Mouse (Mus musculus) hindbrain, embryonic 16.5 days (tissue): ENCODE results near the gene Cryzl1. TPM values are rescaled to one million over a fixed set of nuclear protein-coding genes. Genes with fewer than 3 reads are reported as not detected.

Source experiments
- ATAC-seq: fragments of 200-750 bp; cut with Nextera tagmentation; 2 replicates; pipeline ENCODE4 v1.8.0; 2017; ENCODE audit warnings: moderate TSS enrichment, moderate library complexity
- H3K27ac ChIP-seq: fragments of 300-500 bp; sonication (generic); 2 replicates; pipeline ENCODE4 v1.5.1; 2014; ENCODE audit warnings: low read depth, mild to moderate bottlenecking, control low read depth, low read length, moderate library complexity
- H3K27me3 ChIP-seq: fragments of 300-500 bp; sonication (generic); replicated peaks from 2 replicates; pipeline ENCODE4 v1.6.1; 2014; ENCODE audit warnings: low read length; ENCODE audit not compliant: control insufficient read depth, insufficient read depth
- H3K36me3 ChIP-seq: fragments of 300-500 bp; sonication (generic); 2 replicates; pipeline ENCODE4 v1.6.1; 2014; ENCODE audit warnings: mild to moderate bottlenecking, low read length, moderate library complexity, mixed read lengths; ENCODE audit not compliant: control insufficient read depth, insufficient read depth
- H3K4me1 ChIP-seq: fragments of 300-500 bp; sonication (generic); 2 replicates; pipeline ENCODE4 v1.6.1; 2014; ENCODE audit warnings: low read depth, low read length; ENCODE audit not compliant: control insufficient read depth, insufficient read depth
- H3K4me2 ChIP-seq: fragments of 300-500 bp; sonication (generic); 2 replicates; pipeline ENCODE4 v1.6.1; 2014; ENCODE audit warnings: mild to moderate bottlenecking, low read length, control low read depth, moderate library complexity
- H3K4me3 ChIP-seq: fragments of 300-500 bp; sonication (generic); 2 replicates; pipeline ENCODE4 v1.5.1; 2014; ENCODE audit warnings: mild to moderate bottlenecking, low read length, control low read depth, moderate library complexity
- H3K9ac ChIP-seq: fragments of 300-500 bp; sonication (generic); 2 replicates; pipeline ENCODE4 v1.6.1; 2014; ENCODE audit warnings: low read depth, mild to moderate bottlenecking, control low read depth, low read length, moderate library complexity
- H3K9me3 ChIP-seq: fragments of 300-500 bp; sonication (generic); 2 replicates; pipeline ENCODE4 v1.6.1; 2014; ENCODE audit warnings: mild to moderate bottlenecking, low read length, moderate library complexity; ENCODE audit not compliant: control insufficient read depth
- WGBS: fragments of 180-500 bp; shearing (Covaris S2); extraction: QIAGEN DNeasy Blood & Tissue Kit; methylation state at CpG from one replicate; pipeline ENCODE4 v1.1.7; 2014; 5-methylcytosine and 5-hydroxymethylcytosine counted together
- polyA plus RNA-seq: library from polyadenylated mRNA; unstranded; fragments of >200 nt; fragmentation: Nextera tagmentation; extraction: Ambion mirVana; gene quantifications from 2 replicates; pipeline ENCODE4 v1.2.1, GENCODE M21; 2015

Gene Cryzl1
- polyA plus RNA-seq, 1 experiment from 2014 or later = 115 TPM

GRCm38 (mm10) chr16:91746101-91746950 is 17.6 kb upstream of the Cryzl1 start:
- no peak overlapping the region for H3K27ac ChIP-seq
- H3K9me3 ChIP-seq = no peaks in the 10 kb centered on the region
- peaks cover 8% of the 10 kb centered on the region for H3K4me1 ChIP-seq
- no peak overlapping the region for H3K9ac ChIP-seq
- no peaks in the 10 kb centered on the region for H3K27me3 ChIP-seq
- no peaks in the 10 kb centered on the region for H3K36me3 ChIP-seq
- H3K4me2 ChIP-seq = no peak overlapping the region
- ATAC-seq = 0 out of 2 replicates have a peak, but pooled peaks have one; percentile 45
- H3K4me3 ChIP-seq = no peak overlapping the region
- WGBS = 60% methylated on average over 14 of the region's 14 CpGs

- Histone ChIP-seq H3K27ac (no peak overlapping the region), H3K9me3 (no peaks in the 10 kb centered on the region), H3K9ac (no peak overlapping the region), H3K27me3 (no peaks in the 10 kb centered on the region), H3K4me1 (peaks cover 24% of the 10 kb centered on the region), H3K4me3 (no peak overlapping the region), H3K36me3 (no peaks in the 10 kb centered on the region), H3K4me2 (no peak overlapping the region)
- no peak for ATAC-seq
- 78% methylated on average over 7 of the region's 7 CpGs for WGBS
Measured at GRCm38 (mm10) chr16:91743055-91743454, 14.3 kb upstream of the Cryzl1 start.

GRCm38 (mm10) chr16:91740918-91741255 is 12.1 kb upstream of the Cryzl1 start:
- WGBS = 65% methylated on average over 7 of the region's 7 CpGs
- H3K27me3 ChIP-seq = no peaks in the 10 kb centered on the region
- ATAC-seq = no peak
- H3K9ac ChIP-seq = no peak overlapping the region
- H3K4me2 ChIP-seq = no peak overlapping the region
- no peak overlapping the region for H3K4me3 ChIP-seq
- no peaks in the 10 kb centered on the region for H3K36me3 ChIP-seq
- H3K4me1 ChIP-seq = peaks cover 29% of the 10 kb centered on the region
- H3K27ac ChIP-seq = no peak overlapping the region
- H3K9me3 ChIP-seq = no peaks in the 10 kb centered on the region

DNA sequence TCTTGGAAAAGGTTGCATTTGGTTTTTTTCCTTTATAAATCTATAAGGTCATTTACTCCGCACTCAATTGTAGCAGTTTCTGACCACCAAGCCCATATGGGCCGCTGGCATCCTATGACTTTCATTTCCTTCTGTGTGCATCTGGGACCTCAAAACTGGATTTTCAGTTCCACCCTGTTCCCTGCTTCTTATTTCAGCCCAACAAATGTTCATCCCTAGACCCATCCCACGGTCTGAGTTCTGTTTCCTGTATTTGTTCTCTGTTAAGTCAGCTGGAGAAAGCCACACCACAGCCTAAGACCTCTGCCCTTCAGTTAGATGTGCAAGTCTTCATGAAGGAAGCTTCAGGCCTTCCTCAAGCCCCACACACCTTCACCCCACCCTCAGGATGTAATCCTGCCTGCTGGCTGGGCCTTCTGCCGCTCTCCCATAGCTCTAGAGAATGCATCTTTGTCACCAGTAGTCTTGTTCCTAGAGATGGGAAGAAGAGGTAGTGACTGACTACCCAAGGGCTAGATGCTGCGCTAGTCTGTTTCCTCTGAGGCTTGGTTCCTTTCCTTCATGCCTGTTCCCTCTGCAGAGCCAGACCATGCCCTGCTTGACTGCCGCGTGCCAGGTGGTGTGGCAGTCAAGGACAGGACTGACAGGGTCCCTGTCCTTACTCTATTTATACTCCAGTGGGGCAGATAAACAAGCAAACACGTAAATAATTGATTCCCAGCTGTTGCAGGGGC is 11.6 kb upstream of the Cryzl1 start:
- no peaks in the 10 kb centered on the region for H3K36me3 ChIP-seq
- ATAC-seq = no peak
- WGBS = 59% methylated on average over 8 of the region's 8 CpGs
- H3K9me3 ChIP-seq = no peaks in the 10 kb centered on the region
- H3K27ac ChIP-seq = no peak overlapping the region
- no peak overlapping the region for H3K4me2 ChIP-seq
- H3K27me3 ChIP-seq = no peaks in the 10 kb centered on the region
- H3K9ac ChIP-seq = no peak overlapping the region
- no peak overlapping the region for H3K4me3 ChIP-seq
- H3K4me1 ChIP-seq = peaks cover 31% of the 10 kb centered on the region

DNA sequence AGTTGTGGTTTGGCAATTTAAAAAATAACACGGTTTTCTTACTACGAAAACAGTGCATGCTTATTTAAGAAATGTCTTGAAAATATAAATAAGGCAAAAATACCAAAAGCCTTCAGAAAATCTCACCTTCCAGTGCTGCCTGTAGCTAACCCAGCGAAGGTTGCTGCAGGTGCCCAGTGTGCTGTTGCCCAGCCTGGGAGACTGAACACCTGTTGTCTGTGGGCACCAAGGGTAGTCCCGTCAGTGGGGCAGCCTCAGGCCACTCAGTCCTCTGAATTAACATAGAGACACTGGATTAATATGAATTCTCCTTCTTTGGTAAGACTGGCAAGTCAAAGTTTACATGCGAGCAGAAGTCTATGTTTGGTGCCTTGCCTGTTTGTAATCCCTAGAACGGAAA is 9.7 kb upstream of the Cryzl1 start:
- 80% methylated on average over 6 of the region's 6 CpGs for WGBS
- Histone ChIP-seq H3K9me3 (no peaks in the 10 kb centered on the region), H3K9ac (no peak overlapping the region), H3K27ac (no peak overlapping the region), H3K4me1 (peaks cover 35% of the 10 kb centered on the region), H3K4me3 (no peak overlapping the region), H3K4me2 (no peak overlapping the region), H3K27me3 (no peaks in the 10 kb centered on the region), H3K36me3 (no peaks in the 10 kb centered on the region)
- no peak for ATAC-seq

DNA sequence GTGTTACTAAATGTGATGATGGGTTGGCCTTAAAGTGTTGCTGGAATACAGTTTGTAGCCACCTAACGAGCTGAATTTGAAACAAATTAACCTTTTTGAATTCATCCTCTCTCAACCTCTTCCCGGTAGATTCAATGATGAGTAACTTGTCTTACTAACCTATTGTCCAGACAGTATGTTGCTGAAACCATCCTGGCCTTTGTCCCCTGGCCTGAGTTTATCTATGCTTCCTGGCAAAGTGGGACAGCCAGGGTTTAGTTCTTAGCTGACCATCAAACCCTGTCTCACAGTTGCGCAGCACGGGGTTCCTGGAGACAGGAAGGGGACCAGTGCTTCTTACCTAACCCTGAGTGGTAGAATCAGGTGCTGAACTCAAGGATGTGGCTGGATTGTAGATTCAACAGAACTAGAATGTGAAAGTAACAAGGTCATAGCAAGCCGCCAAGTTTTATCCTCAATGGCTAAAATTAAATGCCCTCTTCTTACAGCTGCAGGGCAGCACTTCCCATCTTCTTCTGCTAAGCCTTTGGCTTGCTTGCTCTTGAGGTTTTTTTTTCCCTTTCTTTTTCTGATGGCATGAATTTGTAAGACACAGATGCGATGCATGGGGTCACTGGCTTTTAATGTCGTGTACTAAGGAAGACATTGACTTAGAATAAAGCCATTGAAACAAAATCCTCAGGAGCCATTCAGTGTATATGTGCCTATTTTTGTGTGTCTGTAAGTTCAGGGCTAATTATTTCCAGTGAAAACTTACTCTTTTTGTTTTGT is 7.5 kb upstream of the Cryzl1 start:
- no peaks in the 10 kb centered on the region for H3K9me3 ChIP-seq
- no peak overlapping the region for H3K9ac ChIP-seq
- H3K36me3 ChIP-seq = no peaks in the 10 kb centered on the region
- H3K4me3 ChIP-seq = no peak overlapping the region
- WGBS = 72% methylated on average over 7 of the region's 7 CpGs
- no peak for ATAC-seq
- H3K27me3 ChIP-seq = no peaks in the 10 kb centered on the region
- H3K4me2 ChIP-seq = no peak overlapping the region
- no peak overlapping the region for H3K27ac ChIP-seq
- H3K4me1 ChIP-seq = peaks cover 45% of the 10 kb centered on the region

GRCm38 (mm10) chr16:91734771-91735170 is 6.0 kb upstream of the Cryzl1 start:
- H3K9ac ChIP-seq = no peak overlapping the region
- no peaks in the 10 kb centered on the region for H3K27me3 ChIP-seq
- H3K9me3 ChIP-seq = no peaks in the 10 kb centered on the region
- 57% methylated on average over 5 of the region's 5 CpGs for WGBS
- no peak overlapping the region for H3K4me2 ChIP-seq
- H3K36me3 ChIP-seq = no peaks in the 10 kb centered on the region
- no peak for ATAC-seq
- H3K27ac ChIP-seq = no peak overlapping the region
- no peak overlapping the region for H3K4me3 ChIP-seq
- peaks cover 38% of the 10 kb centered on the region for H3K4me1 ChIP-seq

DNA sequence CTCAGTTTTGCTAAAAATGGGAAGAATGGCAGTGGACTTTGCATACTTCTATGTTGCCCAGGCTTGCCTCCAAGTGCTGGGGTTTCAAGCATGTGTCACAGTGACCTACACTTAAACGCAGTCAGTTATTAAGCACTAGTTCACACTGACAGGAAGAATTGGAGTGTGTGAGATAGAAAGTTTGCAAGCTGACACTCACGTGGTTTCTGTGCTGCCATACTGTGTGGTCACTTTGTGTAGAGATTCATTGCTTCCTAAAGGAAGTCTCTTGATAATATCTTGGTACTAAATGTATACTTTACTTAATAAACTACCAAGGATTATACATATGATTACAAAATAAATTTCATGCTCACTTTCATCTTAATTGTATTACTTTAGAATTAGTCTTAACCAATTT is 4.0 kb upstream of the Cryzl1 start:
- Histone ChIP-seq H3K36me3 (no peaks in the 10 kb centered on the region), H3K9ac (no peak overlapping the region), H3K27me3 (no peaks in the 10 kb centered on the region), H3K4me1 (peaks cover 33% of the 10 kb centered on the region), H3K4me2 (no peak overlapping the region), H3K27ac (no peak overlapping the region), H3K4me3 (no peak overlapping the region), H3K9me3 (no peaks in the 10 kb centered on the region)
- WGBS = 85% methylated on average over 2 of the region's 2 CpGs
- ATAC-seq = no peak

- no peaks in the 10 kb centered on the region for H3K9me3 ChIP-seq
- peak overlapping the region; percentile 64 for H3K4me2 ChIP-seq
- H3K4me1 ChIP-seq = peaks cover 32% of the 10 kb centered on the region
- H3K36me3 ChIP-seq = no peaks in the 10 kb centered on the region
- H3K27ac ChIP-seq = peak overlapping the region; percentile 96
- H3K4me3 ChIP-seq = peak overlapping the region; percentile 94
- 1% methylated on average over 11 of the region's 11 CpGs for WGBS
- peak overlapping the region; percentile 94 for H3K9ac ChIP-seq
- H3K27me3 ChIP-seq = no peaks in the 10 kb centered on the region
- ATAC-seq = no peak
Measured at GRCm38 (mm10) chr16:91730446-91730845, 1.7 kb upstream of the Cryzl1 start.
